Mouse (Mus musculus): Measurements from ENCODE around the gene Tjp2.
"Not testable (repeated sequence)": the region's sequence is repeated elsewhere in the genome, so short reads cannot be mapped to it uniquely, and the experiment has no call there.

GRCm38 (mm10) chr19:24232356-24232755 lies 7.5 kb upstream of the Tjp2 start:
- TF ChIP-seq POLR2A (IDR thresholded peaks at IDR 0.05; ENCODE audit: low read depth, low read length); CTCF (IDR thresholded peaks at IDR 0.05; ENCODE audit: extremely low read depth, insufficient read depth, insufficient read length, insufficient replicate concordance): not testable (repeated sequence)

Data from spleen, adult 2 months (tissue).